Mouse (Mus musculus) erythroblast, embryonic 14.5 days (primary cell): ENCODE results near the gene Cnpy2.

Experiments used
- GATA1 ChIP-seq: IDR thresholded peaks from 2 replicates; pipeline ENCODE4 v1.6.1; 2012; ENCODE audit warnings: low read length, inconsistent platforms, mixed read lengths
- TAL1 ChIP-seq: IDR thresholded peaks from 3 replicates; pipeline ENCODE4 v1.6.1; 2012; ENCODE audit warnings: low read length, inconsistent platforms, mixed read lengths

GRCm38 (mm10) chr10:128335582-128335981 lies 13.3 kb downstream of the Cnpy2 start:
- TF ChIP-seq GATA1 (no peak), TAL1 (no peak)
